Mouse (Mus musculus): ENCODE measurements at regions not wholly inside any gene's neighbourhood (a gene's known extent, or its start where the extent isn't known, plus 50 kb on each side); places are given as distances from the start of the nearest gene placed in this dataset.

- no peak for TF ChIP-seq PAX5 (IDR thresholded peaks at IDR 0.05; ENCODE audit: low read length)
- TF ChIP-seq HCFC1 (IDR thresholded peaks at IDR 0.05; ENCODE audit: low read depth, low read length): no peak
- TF ChIP-seq ETS1 (conservative IDR thresholded peaks at IDR 0.05; ENCODE audit: low read depth, low read length): no peak
- no peak for TF ChIP-seq TCF12 (IDR thresholded peaks at IDR 0.05; ENCODE audit: low read depth, low read length)
- no peak for TF ChIP-seq JUN (IDR thresholded peaks at IDR 0.05; ENCODE audit: insufficient read depth, low read depth, low read length)
- TF ChIP-seq ZMIZ1 (IDR thresholded peaks at IDR 0.05; ENCODE audit: low read depth, low read length): no peak
- Histone ChIP-seq H3K4me1 (ENCODE audit: control insufficient read depth in 1 of 2, insufficient read depth in 2 of 2) (no peaks in the 10 kb centered on the region), H3K9ac (ENCODE audit: insufficient read depth, low read depth) (no peak overlapping the region), H3K9me3 (replicated peaks; ENCODE audit: low read length) (no peaks in the 10 kb centered on the region), H3K79me2 (replicated peaks; ENCODE audit: control insufficient read depth, extremely low read depth, insufficient read depth, poor library complexity, severe bottlenecking) (no peaks in the 10 kb centered on the region), H3K4me3 (replicated peaks in 1 of 3; ENCODE audit: low read depth in 2 of 3, low read length in 2 of 3, poor library complexity in 1 of 3) (no peak overlapping the region), H3K36me3 (replicated peaks in 1 of 2; ENCODE audit: control insufficient read depth in 1 of 2, insufficient read depth in 1 of 2, low read length in 1 of 2) (no peaks in the 10 kb centered on the region), H3K27me3 (replicated peaks) (peaks cover 16% of the 10 kb centered on the region), H3K4me2 (ENCODE audit: insufficient read depth, low read depth, poor library complexity, severe bottlenecking) (no peak overlapping the region), H3K27ac (ENCODE audit: insufficient read depth, low read depth) (no peak overlapping the region)
- dilution Hi-C loops (cut with MboI; ENCODE audit: extremely low pct_ligation_motif_present, extremely low pct_unique_long_range_greater_than_20kb, low sequenced_read_pairs) (no loop called here), in situ Hi-C loops (cut with MboI; ENCODE audit: low pct_ligation_motif_present, low pct_unique_long_range_greater_than_20kb, low sequenced_read_pairs) (no loop called here)
- no peak for DNase-seq (ENCODE audit: extremely low read depth)
Measured at GRCm38 (mm10) chr11:8716858-8717257, 52.5 kb upstream of the Tns3 start.

GRCm38 (mm10) chr11:8715775-8716174 is 51.4 kb upstream of the Tns3 start:
- Histone ChIP-seq H3K4me3 (replicated peaks in 1 of 3; ENCODE audit: low read depth in 2 of 3, low read length in 2 of 3, poor library complexity in 1 of 3) (no peak overlapping the region), H3K36me3 (replicated peaks in 1 of 2; ENCODE audit: control insufficient read depth in 1 of 2, insufficient read depth in 1 of 2, low read length in 1 of 2) (no peaks in the 10 kb centered on the region), H3K79me2 (replicated peaks; ENCODE audit: control insufficient read depth, extremely low read depth, insufficient read depth, poor library complexity, severe bottlenecking) (no peaks in the 10 kb centered on the region), H3K9me3 (replicated peaks; ENCODE audit: low read length) (no peaks in the 10 kb centered on the region), H3K4me2 (ENCODE audit: insufficient read depth, low read depth, poor library complexity, severe bottlenecking) (no peak overlapping the region), H3K4me1 (ENCODE audit: control insufficient read depth in 1 of 2, insufficient read depth in 2 of 2) (no peaks in the 10 kb centered on the region), H3K9ac (ENCODE audit: insufficient read depth, low read depth) (no peak overlapping the region), H3K27me3 (replicated peaks) (peaks cover 21% of the 10 kb centered on the region), H3K27ac (ENCODE audit: insufficient read depth, low read depth) (no peak overlapping the region)
- in situ Hi-C loops (cut with MboI; ENCODE audit: low pct_ligation_motif_present, low pct_unique_long_range_greater_than_20kb, low sequenced_read_pairs) (no loop called here), dilution Hi-C loops (cut with MboI; ENCODE audit: extremely low pct_ligation_motif_present, extremely low pct_unique_long_range_greater_than_20kb, low sequenced_read_pairs) (no loop called here)
- no peak for DNase-seq (ENCODE audit: extremely low read depth)
- TF ChIP-seq ZC3H11A (IDR thresholded peaks at IDR 0.05; ENCODE audit: low read depth, low read length) (no peak), IRF4 (IDR thresholded peaks at IDR 0.05; ENCODE audit: low read depth, low read length) (no peak), CHD1 (IDR thresholded peaks at IDR 0.05; ENCODE audit: low read depth, low read length) (no peak)

Data from CH12.LX (cell line).